10 mouse cellular contexts compared by ENCODE assay signal in the genomic region with DNA sequence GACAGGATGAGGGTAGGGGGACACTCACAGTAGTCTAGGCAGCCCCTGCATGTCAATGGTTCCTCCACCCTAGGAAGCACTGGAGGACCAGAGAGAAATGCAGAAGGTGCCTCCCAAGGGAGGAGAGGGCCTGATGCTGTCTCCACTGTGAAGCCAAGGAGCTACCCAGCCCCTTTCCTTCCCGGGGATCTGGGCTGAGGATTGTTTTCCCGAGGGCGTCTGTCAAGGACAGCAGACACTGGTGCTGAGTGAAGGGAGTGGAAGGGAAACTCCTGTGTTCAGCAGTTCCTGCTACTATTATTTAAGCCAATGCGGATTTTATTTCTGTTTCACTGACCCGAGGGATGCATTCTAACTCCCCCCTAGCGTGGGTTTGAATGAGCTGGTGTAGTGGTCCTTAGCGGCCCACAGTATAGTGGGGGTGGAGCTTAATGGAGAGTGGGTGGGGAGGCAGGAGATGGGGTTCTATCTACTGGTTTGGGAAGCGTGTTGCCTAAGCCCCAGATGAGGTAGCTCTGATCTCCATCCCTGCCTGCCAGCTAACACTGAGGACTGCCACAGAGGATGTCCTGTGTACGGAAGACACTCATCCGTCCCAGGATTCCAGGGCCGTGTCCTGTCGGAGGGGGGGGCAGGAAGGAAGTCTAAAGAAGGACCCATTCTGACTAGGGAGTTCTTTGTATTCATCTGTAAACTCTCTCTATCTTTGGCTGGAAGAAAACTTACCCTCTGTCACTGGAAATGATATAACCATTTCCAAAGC. TPM values are rescaled to one million over a fixed set of nuclear protein-coding genes. Genes with fewer than 3 reads are reported as not detected.
A peak's percentile ranks its signal among the peaks of the same experiment; 100 is the strongest.
DNase-seq lines count a peak whose midpoint lies in the region; ATAC-seq and TF ChIP-seq lines count a peak whose summit lies in the region.
"Had no signal": no experiment of that assay in that cellular context is flagged by ENCODE, and none has a peak within 500 bp of the region (broad histone marks: within the 10 kb centered on the region; RNA-seq: fewer than 3 reads in every experiment).

No protein-coding gene starts in this region.

- no peak overlapping the region for H3K27ac ChIP-seq in embryonic facial prominence, embryonic 11.5 days (replicated peaks; ENCODE audit: low read depth, low read length)
- peak overlapping the region; percentile 54 for H3K27ac ChIP-seq in heart, embryonic 11.5 days (ENCODE audit: low read depth, low read length)
- H3K27ac ChIP-seq in kidney, embryonic 16.5 days (ENCODE audit: low read length), result peak overlapping the region; percentile 79
- H3K27ac ChIP-seq in lung, postnatal 0 days (ENCODE audit: low read length), result peak overlapping the region; percentile 81

- 0 out of 2 replicates have a peak, but pooled peaks have one; percentile 52 for ATAC-seq in embryonic facial prominence, embryonic 11.5 days (replicated peaks; ENCODE audit: insufficient number of reproducible peaks, low FRiP score, low TSS enrichment, low read depth)
- no peak for ATAC-seq in heart, embryonic 11.5 days (replicated peaks; ENCODE audit: insufficient number of reproducible peaks, low FRiP score, low TSS enrichment)
- ATAC-seq in kidney, embryonic 16.5 days (ENCODE audit: low FRiP score, low TSS enrichment), result peak; percentile 44
- ATAC-seq in lung, postnatal 0 days, result peak; percentile 90
- ATAC-seq in megakaryocyte-erythroid progenitor cell, adult 5-6 weeks (replicated peaks; ENCODE audit: low FRiP score, low TSS enrichment, poor library complexity, severe bottlenecking), result no peak

- no peak overlapping the region; the same call in 1 of the 2 replicates for H3K4me2 ChIP-seq in embryonic facial prominence, embryonic 11.5 days (ENCODE audit: low read depth, low read length)
- H3K4me2 ChIP-seq in heart, embryonic 11.5 days, result no peak overlapping the region
- H3K4me2 ChIP-seq in kidney, embryonic 16.5 days (replicated peaks; ENCODE audit: low read depth, low read length), result no peak overlapping the region
- H3K4me2 ChIP-seq in lung, postnatal 0 days (replicated peaks; ENCODE audit: low read depth, low read length), result no peak overlapping the region

- H3K4me1 ChIP-seq in embryonic facial prominence, embryonic 11.5 days (ENCODE audit: control insufficient read depth, insufficient read depth, low read length), result peaks cover 5% of the 10 kb centered on the region; the same call in 1 of the 2 replicates
- peaks cover 25% of the 10 kb centered on the region for H3K4me1 ChIP-seq in heart, embryonic 11.5 days (ENCODE audit: control insufficient read depth, insufficient read depth, low read length)
- H3K4me1 ChIP-seq in kidney, embryonic 16.5 days (ENCODE audit: insufficient read depth, low read length), result peaks cover 34% of the 10 kb centered on the region
- H3K4me1 ChIP-seq in lung, postnatal 0 days (ENCODE audit: insufficient read depth, low read depth, low read length), result peaks cover 2% of the 10 kb centered on the region; the same call in 1 of the 2 replicates

- H3K9ac ChIP-seq in embryonic facial prominence, embryonic 11.5 days (replicated peaks; ENCODE audit: low read length), result no peak overlapping the region
- no peak overlapping the region for H3K9ac ChIP-seq in heart, embryonic 11.5 days (ENCODE audit: low read depth, low read length)
- H3K9ac ChIP-seq in kidney, embryonic 16.5 days (replicated peaks; ENCODE audit: low read length), result no peak overlapping the region; the same call in 1 of the 2 replicates
- no peak overlapping the region for H3K9ac ChIP-seq in lung, postnatal 0 days (replicated peaks; ENCODE audit: low read depth)

- H3K9me3 ChIP-seq in embryonic facial prominence, embryonic 11.5 days (replicated peaks; ENCODE audit: control insufficient read depth, low read length), result no peaks in the 10 kb centered on the region
- no peaks in the 10 kb centered on the region for H3K9me3 ChIP-seq in heart, embryonic 11.5 days (replicated peaks; ENCODE audit: control insufficient read depth, low read length)
- no peaks in the 10 kb centered on the region for H3K9me3 ChIP-seq in kidney, embryonic 16.5 days (ENCODE audit: low read length)
- no peaks in the 10 kb centered on the region for H3K9me3 ChIP-seq in lung, postnatal 0 days (ENCODE audit: low read length)

- H3K27me3 ChIP-seq in embryonic facial prominence, embryonic 11.5 days (ENCODE audit: control insufficient read depth, insufficient read depth, low read length), result no peaks in the 10 kb centered on the region
- H3K27me3 ChIP-seq in heart, embryonic 11.5 days (ENCODE audit: control insufficient read depth, insufficient read depth, low read length), result no peaks in the 10 kb centered on the region
- no peaks in the 10 kb centered on the region for H3K27me3 ChIP-seq in kidney, embryonic 16.5 days (ENCODE audit: insufficient read depth, low read length)
- no peaks in the 10 kb centered on the region for H3K27me3 ChIP-seq in lung, postnatal 0 days (replicated peaks; ENCODE audit: insufficient read depth, low read length)

- no peak for TF ChIP-seq CTCF in lung, postnatal 0 days (IDR thresholded peaks at IDR 0.05)

- H3K4me3 ChIP-seq in embryonic facial prominence, embryonic 11.5 days (ENCODE audit: low read depth, low read length), result no peak overlapping the region
- H3K4me3 ChIP-seq in heart, embryonic 11.5 days (ENCODE audit: low read depth, low read length), result no peak overlapping the region
- no peak overlapping the region for H3K4me3 ChIP-seq in kidney, embryonic 16.5 days (ENCODE audit: low read length)
- no peak overlapping the region for H3K4me3 ChIP-seq in lung, postnatal 0 days (ENCODE audit: low read depth, low read length)

- H3K36me3 ChIP-seq in embryonic facial prominence, embryonic 11.5 days (replicated peaks; ENCODE audit: control insufficient read depth, insufficient read depth, low read depth, low read length), result no peaks in the 10 kb centered on the region
- H3K36me3 ChIP-seq in heart, embryonic 11.5 days (ENCODE audit: control insufficient read depth, insufficient read depth, low read length), result no peaks in the 10 kb centered on the region
- H3K36me3 ChIP-seq in kidney, embryonic 16.5 days (ENCODE audit: insufficient read depth, low read length), result no peaks in the 10 kb centered on the region
- H3K36me3 ChIP-seq in lung, postnatal 0 days (ENCODE audit: insufficient read depth, low read length), result no peaks in the 10 kb centered on the region

- 48% methylated on average over 12 of the region's 12 CpGs for WGBS in embryonic facial prominence, embryonic 11.5 days
- WGBS in heart, embryonic 11.5 days (ENCODE audit: insufficient replicate concordance), result 51% methylated on average over 12 of the region's 12 CpGs
- 32% methylated on average over 12 of the region's 12 CpGs for WGBS in kidney, embryonic 16.5 days
- WGBS in lung, postnatal 0 days, result 36% methylated on average over 12 of the region's 12 CpGs

- DNase-seq in embryonic facial prominence, embryonic 11.5 days (ENCODE audit: low spot score), result no peak
- peak; percentile 69 for DNase-seq in lung, postnatal 0 days (ENCODE audit: low spot score)
- no peak for DNase-seq in layer of hippocampus, adult 18-20 months (ENCODE audit: low spot score in 2 of 2)
- DNase-seq in cerebellum, adult 11-12 months, result no peak
- DNase-seq in layer of hippocampus, postnatal 36 days, result no peak
- DNase-seq: retina, postnatal 1 day had no signal

- peak; percentile 83 for TF ChIP-seq EP300 in lung, postnatal 0 days (IDR thresholded peaks at IDR 0.05)

RNA-seq across cellular contexts. Expression of a gene that starts 21.8 kb away (rescaled TPM):
- 11.7 and 13.9 TPM in 2 replicates for polyA plus RNA-seq in embryonic facial prominence, embryonic 11.5 days (2014; fragmentation: Nextera tagmentation; extraction: Ambion mirVana)
- 4.6 and 6.4 TPM in 2 replicates for polyA plus RNA-seq in heart, embryonic 11.5 days (2014; fragmentation: Nextera tagmentation; extraction: Ambion mirVana)
- polyA plus RNA-seq in kidney, embryonic 16.5 days (2015; fragmentation: Nextera tagmentation; extraction: Ambion mirVana), result 8.5 and 9.2 TPM in 2 replicates
- polyA plus RNA-seq in lung, postnatal 0 days (2015; fragmentation: Nextera tagmentation; extraction: Ambion mirVana), result 26.9 and 35.3 TPM in 2 replicates
- total RNA-seq in layer of hippocampus, adult 18-20 months (2021), result 10 to 100 TPM; 84.0 to 84.6 TPM
- total RNA-seq in megakaryocyte-erythroid progenitor cell, adult 5-6 weeks (2014; fragmentation: Nextera tagmentation), result 5.4 and 8.5 TPM in 2 replicates
- 5.1 and 9.6 TPM in 2 replicates for total RNA-seq in megakaryocyte-erythroid progenitor cell, adult 5-6 weeks (2017)
- total RNA-seq in layer of hippocampus, postnatal 36 days (2021), result 10 to 100 TPM; 69.6 to 73.1 TPM

RNA-seq across cellular contexts. Expression of a gene that starts 50.2 kb away (rescaled TPM):
- polyA plus RNA-seq in embryonic facial prominence, embryonic 11.5 days (2014; fragmentation: Nextera tagmentation; extraction: Ambion mirVana), result not detected in 2 replicates
- not detected in 2 replicates for polyA plus RNA-seq in heart, embryonic 11.5 days (2014; fragmentation: Nextera tagmentation; extraction: Ambion mirVana)
- polyA plus RNA-seq in kidney, embryonic 16.5 days (2015; fragmentation: Nextera tagmentation; extraction: Ambion mirVana), result 0.36 and 0.41 TPM in 2 replicates
- polyA plus RNA-seq in lung, postnatal 0 days (2015; fragmentation: Nextera tagmentation; extraction: Ambion mirVana), result not detected in 2 replicates
- total RNA-seq in layer of hippocampus, adult 18-20 months (2021), result not detected
- total RNA-seq in megakaryocyte-erythroid progenitor cell, adult 5-6 weeks (2014; fragmentation: Nextera tagmentation), result not detected in 2 replicates
- not detected in 2 replicates for total RNA-seq in megakaryocyte-erythroid progenitor cell, adult 5-6 weeks (2017)
- not detected for total RNA-seq in layer of hippocampus, postnatal 36 days (2021)
- total RNA-seq: layer of hippocampus, adult 8-10 months had no signal

Comparison
In these comparisons a context has a peak if more than half of its experiments do, and no peak if none do; other contexts are left out.
1. ATAC-seq: peak in embryonic facial prominence, embryonic 11.5 days (single experiment), kidney, embryonic 16.5 days (single experiment) and lung, postnatal 0 days (single experiment); none in heart, embryonic 11.5 days (single experiment) and megakaryocyte-erythroid progenitor cell, adult 5-6 weeks (single experiment).